In the genomic region with DNA sequence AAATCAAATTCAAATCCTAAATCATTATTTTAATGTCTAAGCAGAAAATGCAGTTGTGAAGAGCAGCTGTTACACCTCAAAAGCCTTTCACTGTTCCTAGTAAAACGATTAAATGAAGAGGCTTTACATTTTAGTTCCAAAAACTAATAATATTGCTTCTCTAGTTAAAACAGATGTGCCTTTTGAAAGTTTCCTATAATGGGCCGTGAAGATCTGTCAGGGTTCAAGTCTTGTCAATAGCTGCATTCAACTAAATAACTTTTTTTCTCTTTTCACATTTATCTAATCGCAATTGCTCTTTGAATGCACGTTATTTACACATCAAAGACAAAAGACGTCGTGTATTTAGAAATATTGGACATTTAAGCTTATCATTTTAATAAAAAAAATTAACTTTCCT, we compare ENCODE assay signal across 9 mouse cellular contexts. TPM values are rescaled to one million over a fixed set of nuclear protein-coding genes. Genes with fewer than 3 reads are reported as not detected.
DNase-seq lines count a peak whose midpoint lies in the region; ATAC-seq lines count a peak whose summit lies in the region.
"Had no signal": no experiment of that assay in that cellular context is flagged by ENCODE, and none has a peak within 500 bp of the region (broad histone marks: within the 10 kb centered on the region; RNA-seq: fewer than 3 reads in every experiment).

No protein-coding gene starts in this region.

- no peak overlapping the region for H3K9ac ChIP-seq in lung, embryonic 15.5 days
- no peak overlapping the region for H3K9ac ChIP-seq in forebrain, embryonic 11.5 days (ENCODE audit: low read length)
- no peak overlapping the region for H3K9ac ChIP-seq in limb, embryonic 11.5 days (ENCODE audit: low read length)
- H3K9ac ChIP-seq in neural tube, embryonic 13.5 days: peak overlapping the region; percentile 100

- no peaks in the 10 kb centered on the region for H3K27me3 ChIP-seq in lung, embryonic 15.5 days
- H3K27me3 ChIP-seq in forebrain, embryonic 11.5 days (ENCODE audit: control insufficient read depth, insufficient read depth, low read length): no peaks in the 10 kb centered on the region
- no peaks in the 10 kb centered on the region for H3K27me3 ChIP-seq in limb, embryonic 11.5 days (ENCODE audit: control insufficient read depth, insufficient read depth, low read length)
- H3K27me3 ChIP-seq in neural tube, embryonic 13.5 days: no peaks in the 10 kb centered on the region

- peak overlapping the region; percentile 54 for H3K4me2 ChIP-seq in lung, embryonic 15.5 days
- peak overlapping the region; percentile 61 for H3K4me2 ChIP-seq in forebrain, embryonic 11.5 days (ENCODE audit: low read depth, low read length, severe bottlenecking)
- H3K4me2 ChIP-seq in limb, embryonic 11.5 days (ENCODE audit: low read depth, severe bottlenecking): peak overlapping the region; percentile 71; the same call in 1 of the 2 replicates
- H3K4me2 ChIP-seq in neural tube, embryonic 13.5 days: peak overlapping the region; percentile 60

- no peaks in the 10 kb centered on the region for H3K36me3 ChIP-seq in lung, embryonic 15.5 days
- no peaks in the 10 kb centered on the region for H3K36me3 ChIP-seq in forebrain, embryonic 11.5 days (ENCODE audit: control insufficient read depth, insufficient read depth, low read length)
- no peaks in the 10 kb centered on the region for H3K36me3 ChIP-seq in limb, embryonic 11.5 days (ENCODE audit: control insufficient read depth, insufficient read depth, low read length)
- no peaks in the 10 kb centered on the region for H3K36me3 ChIP-seq in neural tube, embryonic 13.5 days

- peak overlapping the region; percentile 91; the same call in 1 of the 2 replicates for H3K4me3 ChIP-seq in lung, embryonic 15.5 days
- H3K4me3 ChIP-seq in forebrain, embryonic 11.5 days (ENCODE audit: low read depth, low read length): peak overlapping the region; percentile 85
- H3K4me3 ChIP-seq in limb, embryonic 11.5 days (ENCODE audit: low read depth, low read length): peak overlapping the region; percentile 84; the same call in 1 of the 2 replicates
- H3K4me3 ChIP-seq in neural tube, embryonic 13.5 days: peak overlapping the region; percentile 93

- H3K9me3 ChIP-seq in lung, embryonic 15.5 days: no peaks in the 10 kb centered on the region
- no peaks in the 10 kb centered on the region for H3K9me3 ChIP-seq in forebrain, embryonic 11.5 days (ENCODE audit: control insufficient read depth, low read length)
- H3K9me3 ChIP-seq in limb, embryonic 11.5 days (ENCODE audit: control insufficient read depth, low read length): no peaks in the 10 kb centered on the region
- H3K9me3 ChIP-seq in neural tube, embryonic 13.5 days: no peaks in the 10 kb centered on the region

- peaks cover 7% of the 10 kb centered on the region; the same call in 1 of the 2 replicates for H3K4me1 ChIP-seq in lung, embryonic 15.5 days
- H3K4me1 ChIP-seq in forebrain, embryonic 11.5 days (replicated peaks; ENCODE audit: control insufficient read depth, insufficient read depth, low read length): no peaks in the 10 kb centered on the region; the same call in 1 of the 2 replicates
- H3K4me1 ChIP-seq in limb, embryonic 11.5 days (ENCODE audit: control insufficient read depth, insufficient read depth, low read length): 0 out of 2 replicates have a peak, but pooled peaks cover 2% of the 10 kb centered on the region
- peaks cover 22% of the 10 kb centered on the region for H3K4me1 ChIP-seq in neural tube, embryonic 13.5 days (replicated peaks)

- DNase-seq in lung, postnatal 10 days: no peak
- no peak for DNase-seq in forebrain, embryonic 11.5 days (ENCODE audit: low spot score)
- DNase-seq in limb, embryonic 11.5 days (ENCODE audit: low spot score): no peak
- DNase-seq in cerebellum, adult 18-20 months: no peak
- no peak for DNase-seq in frontal cortex, postnatal 14 days (ENCODE audit: low spot score in 2 of 2)
- DNase-seq: adrenal gland, adult 2 months had no signal

- ATAC-seq in lung, embryonic 15.5 days (ENCODE audit: borderline replicate concordance, extremely low read depth, low FRiP score, low TSS enrichment): no peak
- ATAC-seq in forebrain, embryonic 11.5 days (replicated peaks; ENCODE audit: low FRiP score): no peak
- ATAC-seq in limb, embryonic 11.5 days (ENCODE audit: insufficient number of reproducible peaks, low FRiP score, low TSS enrichment, low read depth): no peak
- no peak for ATAC-seq in neural tube, embryonic 13.5 days (ENCODE audit: low read depth)
- ATAC-seq in megakaryocyte progenitor cell, adult 5-6 weeks (replicated peaks; ENCODE audit: poor library complexity): no peak

- peak overlapping the region; percentile 61; the same call in 1 of the 2 replicates for H3K27ac ChIP-seq in lung, embryonic 15.5 days
- peak overlapping the region; percentile 100 for H3K27ac ChIP-seq in forebrain, embryonic 11.5 days (ENCODE audit: low read depth, low read length)
- H3K27ac ChIP-seq in limb, embryonic 11.5 days (replicated peaks; ENCODE audit: low read depth, low read length): no peak overlapping the region
- H3K27ac ChIP-seq in neural tube, embryonic 13.5 days (replicated peaks): peak overlapping the region; percentile 100; the same call in 1 of the 2 replicates

- WGBS in lung, embryonic 15.5 days: 13% methylated on average over 6 of the region's 6 CpGs
- 11% methylated on average over 6 of the region's 6 CpGs for WGBS in forebrain, embryonic 11.5 days
- 26% methylated on average over 6 of the region's 6 CpGs for WGBS in limb, embryonic 11.5 days
- WGBS in neural tube, embryonic 13.5 days: 5% methylated on average over 6 of the region's 6 CpGs

RNA-seq across cellular contexts. Expression of a gene that starts 1.0 kb away (rescaled TPM):
- 1.6 and 1.8 TPM in 2 replicates for polyA plus RNA-seq in lung, embryonic 15.5 days (2015; fragmentation: Nextera tagmentation; extraction: Ambion mirVana)
- 2.8 and 2.9 TPM in 2 replicates for polyA plus RNA-seq in forebrain, embryonic 11.5 days (2014; fragmentation: Nextera tagmentation; extraction: Ambion mirVana)
- polyA plus RNA-seq in limb, embryonic 11.5 days (2014; fragmentation: Nextera tagmentation; extraction: Ambion mirVana): 1.7 and 1.9 TPM in 2 replicates
- polyA plus RNA-seq in neural tube, embryonic 13.5 days (2015; fragmentation: Nextera tagmentation; extraction: Ambion mirVana): 3.7 TPM in 2 replicates
- total RNA-seq in megakaryocyte progenitor cell, adult 5-6 weeks (2015): 3.4 and 4.2 TPM in 2 replicates
- total RNA-seq in megakaryocyte progenitor cell, adult 5-6 weeks (2017): 1.2 and 3.4 TPM in 2 replicates

RNA-seq across cellular contexts. Expression of a gene that starts 1.3 kb away (rescaled TPM):
- polyA plus RNA-seq in lung, embryonic 15.5 days (2015; fragmentation: Nextera tagmentation; extraction: Ambion mirVana): 15.9 and 16.1 TPM in 2 replicates
- polyA plus RNA-seq in forebrain, embryonic 11.5 days (2014; fragmentation: Nextera tagmentation; extraction: Ambion mirVana): 22.8 and 25.3 TPM in 2 replicates
- polyA plus RNA-seq in limb, embryonic 11.5 days (2014; fragmentation: Nextera tagmentation; extraction: Ambion mirVana): 23.4 and 23.7 TPM in 2 replicates
- polyA plus RNA-seq in neural tube, embryonic 13.5 days (2015; fragmentation: Nextera tagmentation; extraction: Ambion mirVana): 22.2 and 24.2 TPM in 2 replicates
- total RNA-seq in megakaryocyte progenitor cell, adult 5-6 weeks (2015): 8.0 and 9.8 TPM in 2 replicates
- 5.0 and 5.5 TPM in 2 replicates for total RNA-seq in megakaryocyte progenitor cell, adult 5-6 weeks (2017)

RNA-seq across cellular contexts. Expression of a gene that starts 22.4 kb away (rescaled TPM):
- 6.7 and 7.2 TPM in 2 replicates for polyA plus RNA-seq in lung, embryonic 15.5 days (2015; fragmentation: Nextera tagmentation; extraction: Ambion mirVana)
- polyA plus RNA-seq in forebrain, embryonic 11.5 days (2014; fragmentation: Nextera tagmentation; extraction: Ambion mirVana): 10.4 and 10.8 TPM in 2 replicates
- polyA plus RNA-seq in limb, embryonic 11.5 days (2014; fragmentation: Nextera tagmentation; extraction: Ambion mirVana): 8.5 and 11.4 TPM in 2 replicates
- polyA plus RNA-seq in neural tube, embryonic 13.5 days (2015; fragmentation: Nextera tagmentation; extraction: Ambion mirVana): 9.4 and 10.9 TPM in 2 replicates
- total RNA-seq in megakaryocyte progenitor cell, adult 5-6 weeks (2015): 9.8 and 14.2 TPM in 2 replicates
- 10.1 and 13.7 TPM in 2 replicates for total RNA-seq in megakaryocyte progenitor cell, adult 5-6 weeks (2017)
